Comparison of ENCODE assay signal across 9 mouse cellular contexts in genomic region chr15:84231113-84231712, GRCm38 (mm10). TPM values are rescaled to one million over a fixed set of nuclear protein-coding genes. Genes with fewer than 3 reads are reported as not detected.
DNase-seq lines count a peak whose midpoint lies in the region; ATAC-seq and TF ChIP-seq lines count a peak whose summit lies in the region.
"Had no signal": no experiment of that assay in that cellular context is flagged by ENCODE, and none has a peak within 500 bp of the region (broad histone marks: within the 10 kb centered on the region; RNA-seq: fewer than 3 reads in every experiment).

No protein-coding gene starts in this region.

- no peak for TF ChIP-seq CTCF in layer of hippocampus, adult 2 months (conservative IDR thresholded peaks at IDR 0.05)
- TF ChIP-seq CTCF in lung, embryonic 14.5 days (IDR thresholded peaks at IDR 0.05; ENCODE audit: low read depth) = no peak

- peak overlapping the region; percentile 88 for H3K4me2 ChIP-seq in embryonic facial prominence, embryonic 11.5 days (ENCODE audit: low read depth, low read length)
- H3K4me2 ChIP-seq in heart, embryonic 14.5 days (ENCODE audit: low read length) = peak overlapping the region; percentile 85
- H3K4me2 ChIP-seq in lung, embryonic 14.5 days = peak overlapping the region; percentile 96

- WGBS in embryonic facial prominence, embryonic 11.5 days = 2% methylated on average over 16 of the region's 16 CpGs
- 4% methylated on average over 16 of the region's 16 CpGs for WGBS in heart, embryonic 14.5 days
- WGBS in lung, embryonic 14.5 days = 4% methylated on average over 16 of the region's 16 CpGs

- H3K4me3 ChIP-seq in embryonic facial prominence, embryonic 11.5 days (ENCODE audit: low read depth, low read length) = peak overlapping the region; percentile 50
- H3K4me3 ChIP-seq in heart, embryonic 14.5 days (ENCODE audit: control insufficient read depth in 1 of 2, insufficient read depth in 1 of 2, low read depth in 1 of 2, low read length in 2 of 2) = peak overlapping the region; percentile 63 to 65
- H3K4me3 ChIP-seq in layer of hippocampus, adult 2 months = peak overlapping the region; percentile 72
- peak overlapping the region; percentile 58 for H3K4me3 ChIP-seq in lung, embryonic 14.5 days (ENCODE audit: low read depth, low read length)

- DNase-seq in layer of hippocampus, adult 11-12 months (ENCODE audit: low spot score) = peak; percentile 74
- DNase-seq in layer of hippocampus, adult 9-10 months (ENCODE audit: low spot score) = no peak
- peak; percentile 48 for DNase-seq in embryonic facial prominence, embryonic 11.5 days (ENCODE audit: low spot score)
- peak; percentile 70 to 87 for DNase-seq in layer of hippocampus, adult 2 months (ENCODE audit: low spot score in 2 of 2)
- DNase-seq in lung, embryonic 14.5 days = peak; percentile 54
- DNase-seq in right cerebral cortex, adult 18-20 months = peak; percentile 81

- H3K9me3 ChIP-seq in embryonic facial prominence, embryonic 11.5 days (replicated peaks; ENCODE audit: control insufficient read depth, low read length) = no peaks in the 10 kb centered on the region
- no peaks in the 10 kb centered on the region for H3K9me3 ChIP-seq in heart, embryonic 14.5 days (ENCODE audit: control insufficient read depth, low read length)
- H3K9me3 ChIP-seq in lung, embryonic 14.5 days (ENCODE audit: low read depth, low read length) = no peaks in the 10 kb centered on the region

- no peaks in the 10 kb centered on the region for H3K36me3 ChIP-seq in embryonic facial prominence, embryonic 11.5 days (replicated peaks; ENCODE audit: control insufficient read depth, insufficient read depth, low read depth, low read length)
- 0 out of 2 replicates have a peak, but pooled peaks cover 3% of the 10 kb centered on the region for H3K36me3 ChIP-seq in heart, embryonic 14.5 days (ENCODE audit: control insufficient read depth, insufficient read depth, low read length)
- H3K36me3 ChIP-seq in lung, embryonic 14.5 days (ENCODE audit: insufficient read depth) = no peaks in the 10 kb centered on the region
- H3K36me3 ChIP-seq: G1E had no signal

- no peak for ATAC-seq in embryonic facial prominence, embryonic 11.5 days (replicated peaks; ENCODE audit: insufficient number of reproducible peaks, low FRiP score, low TSS enrichment, low read depth)
- peak; percentile 36 for ATAC-seq in heart, embryonic 14.5 days (ENCODE audit: insufficient number of reproducible peaks, insufficient read depth, low FRiP score, low read depth)
- peak; percentile 63 for ATAC-seq in lung, embryonic 14.5 days (ENCODE audit: insufficient read depth)
- no peak for ATAC-seq in activated CD4-positive, CD25-positive, alpha-beta regulatory T cell, adult 4 months

- no peaks in the 10 kb centered on the region for H3K27me3 ChIP-seq in embryonic facial prominence, embryonic 11.5 days (ENCODE audit: control insufficient read depth, insufficient read depth, low read length)
- no peaks in the 10 kb centered on the region for H3K27me3 ChIP-seq in heart, embryonic 14.5 days (ENCODE audit: control insufficient read depth, insufficient read depth, low read length)
- 0 out of 2 replicates have a peak, but pooled peaks cover 3% of the 10 kb centered on the region for H3K27me3 ChIP-seq in lung, embryonic 14.5 days (ENCODE audit: insufficient read depth, low read length)

- H3K27ac ChIP-seq in embryonic facial prominence, embryonic 11.5 days (replicated peaks; ENCODE audit: low read depth, low read length) = no peak overlapping the region
- peak overlapping the region; percentile 52 to 81 for H3K27ac ChIP-seq in heart, embryonic 14.5 days (replicated peaks in 1 of 2; ENCODE audit: control insufficient read depth in 1 of 2, insufficient read depth in 1 of 2, low read depth in 2 of 2, low read length in 2 of 2)
- H3K27ac ChIP-seq in layer of hippocampus, adult 2 months = peak overlapping the region; percentile 97
- peak overlapping the region; percentile 78; the same call in 1 of the 2 replicates for H3K27ac ChIP-seq in lung, embryonic 14.5 days (ENCODE audit: low read depth)

- peaks cover 5% of the 10 kb centered on the region; the same call in 1 of the 2 replicates for H3K4me1 ChIP-seq in embryonic facial prominence, embryonic 11.5 days (ENCODE audit: control insufficient read depth, insufficient read depth, low read length)
- H3K4me1 ChIP-seq in heart, embryonic 14.5 days (ENCODE audit: control insufficient read depth in 2 of 2, insufficient read depth in 2 of 2, low read length in 2 of 2) = peaks cover 15 to 20% of the 10 kb centered on the region in 2 experiments
- H3K4me1 ChIP-seq in lung, embryonic 14.5 days (ENCODE audit: insufficient read depth) = 0 out of 2 replicates have a peak, but pooled peaks cover 4% of the 10 kb centered on the region

- peak overlapping the region; percentile 67 for H3K9ac ChIP-seq in embryonic facial prominence, embryonic 11.5 days (replicated peaks; ENCODE audit: low read length)
- H3K9ac ChIP-seq in heart, embryonic 14.5 days (ENCODE audit: low read length) = peak overlapping the region; percentile 80
- peak overlapping the region; percentile 55 for H3K9ac ChIP-seq in lung, embryonic 14.5 days

RNA-seq across cellular contexts. Expression of gene Parvb, which starts 0.6 kb away (rescaled TPM):
- polyA plus RNA-seq in embryonic facial prominence, embryonic 11.5 days (2014; fragmentation: Nextera tagmentation; extraction: Ambion mirVana) = 6.0 and 7.3 TPM in 2 replicates
- 15.1 and 18.5 TPM in 2 replicates for polyA plus RNA-seq in heart, embryonic 14.5 days (2014; fragmentation: Nextera tagmentation; extraction: Ambion mirVana)
- total RNA-seq in layer of hippocampus, adult 2 months (2021) = 10 to 100 TPM; 29.9 to 34.0 TPM
- 5.3 and 5.4 TPM in 2 replicates for polyA plus RNA-seq in lung, embryonic 14.5 days (2014; fragmentation: Nextera tagmentation; extraction: Ambion mirVana)
- 1 to 10 TPM in 1 of 2 experiments, not detected in 1; 1.9 TPM for polyA plus RNA-seq in activated CD4-positive, CD25-positive, alpha-beta regulatory T cell, adult 4 months (2017; shearing (Covaris generic))

RNA-seq across cellular contexts. Expression of gene Samm50, which starts 39.2 kb away (rescaled TPM):
- polyA plus RNA-seq in embryonic facial prominence, embryonic 11.5 days (2014; fragmentation: Nextera tagmentation; extraction: Ambion mirVana) = 84.3 and 85.7 TPM in 2 replicates
- 85.2 and 88.2 TPM in 2 replicates for polyA plus RNA-seq in heart, embryonic 14.5 days (2014; fragmentation: Nextera tagmentation; extraction: Ambion mirVana)
- total RNA-seq in layer of hippocampus, adult 2 months (2021) = 100 to 1,000 TPM in 1 of 2 experiments, 10 to 100 TPM in 1; 93.6 to 102 TPM
- 78.4 and 80.1 TPM in 2 replicates for polyA plus RNA-seq in lung, embryonic 14.5 days (2014; fragmentation: Nextera tagmentation; extraction: Ambion mirVana)
- polyA plus RNA-seq in activated CD4-positive, CD25-positive, alpha-beta regulatory T cell, adult 4 months (2017; shearing (Covaris generic)) = 10 to 100 TPM; 44.6 to 47.6 TPM

Comparison
In these comparisons a context has a peak if more than half of its experiments do, and no peak if none do; other contexts are left out.
1. ATAC-seq: peak in heart, embryonic 14.5 days (single experiment) and lung, embryonic 14.5 days (single experiment); none in embryonic facial prominence, embryonic 11.5 days (single experiment) and activated CD4-positive, CD25-positive, alpha-beta regulatory T cell, adult 4 months (single experiment).
2. Peak in every context shown above with its lines, with median percentiles within 50 percentile points of each other: H3K4me2 ChIP-seq, H3K4me3 ChIP-seq and H3K9ac ChIP-seq.